Mouse (Mus musculus): ENCODE measurements at regions not wholly inside any gene's neighbourhood (a gene's known extent, or its start where the extent isn't known, plus 50 kb on each side); places are given as distances from the start of the nearest gene placed in this dataset.

- DNase-seq (ENCODE audit: low spot score in 2 of 2), result no peak
Observed at GRCm38 (mm10) chr7:115290801-115291417, 547.4 kb downstream of the Insc start.

DNA sequence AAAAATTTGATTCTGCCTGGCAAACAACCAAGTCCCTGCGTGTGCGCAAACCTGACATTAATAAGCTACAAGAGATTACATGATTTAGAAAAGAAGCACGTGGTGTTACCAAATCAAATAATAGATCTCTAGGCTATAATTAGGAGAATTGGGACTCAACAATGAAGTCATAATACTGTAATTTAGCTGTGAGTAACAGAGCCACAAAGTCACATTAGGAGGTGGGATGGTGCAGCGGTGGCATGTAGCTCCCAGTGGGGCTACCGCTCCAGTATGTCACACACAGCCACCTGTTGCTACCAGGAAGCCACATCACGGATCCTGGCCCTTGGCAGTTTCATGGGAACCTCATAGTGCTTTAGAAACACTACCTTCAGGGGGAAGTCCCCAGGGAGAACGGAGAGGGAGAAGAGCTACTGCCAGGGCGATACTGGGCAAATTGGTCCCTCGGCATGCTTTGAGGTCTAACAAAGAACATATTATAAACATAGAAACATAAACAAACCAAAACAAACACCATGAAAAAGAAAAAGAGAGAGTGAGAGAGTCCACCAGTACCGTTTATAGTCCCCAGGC, 551.2 kb downstream of the Insc start:
- DNase-seq (ENCODE audit: low spot score in 2 of 2), result no peak

- no peak for DNase-seq (ENCODE audit: low spot score in 2 of 2)
Observed at GRCm38 (mm10) chr7:115300241-115300640, 556.7 kb downstream of the Insc start.

DNA sequence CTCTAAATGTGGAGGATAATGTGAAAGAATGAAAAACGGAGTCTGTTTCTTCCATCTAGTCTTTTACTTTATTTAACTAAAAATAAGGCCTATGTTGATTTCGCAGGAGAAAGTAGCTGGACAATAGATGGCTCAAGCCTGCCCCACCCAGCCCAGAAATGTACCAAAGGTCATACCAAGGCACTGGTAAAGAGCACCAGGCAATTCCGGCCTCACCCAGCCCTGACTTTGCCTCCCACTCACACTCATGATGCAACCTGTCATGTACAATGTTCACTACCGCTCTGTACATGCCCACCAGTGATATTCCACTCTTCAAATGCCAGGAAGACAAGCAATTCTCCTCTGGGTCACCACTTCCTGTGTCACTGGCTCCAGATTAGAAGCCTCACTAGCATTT, 564.9 kb downstream of the Insc start:
- DNase-seq (ENCODE audit: low spot score in 2 of 2), result no peak

DNA sequence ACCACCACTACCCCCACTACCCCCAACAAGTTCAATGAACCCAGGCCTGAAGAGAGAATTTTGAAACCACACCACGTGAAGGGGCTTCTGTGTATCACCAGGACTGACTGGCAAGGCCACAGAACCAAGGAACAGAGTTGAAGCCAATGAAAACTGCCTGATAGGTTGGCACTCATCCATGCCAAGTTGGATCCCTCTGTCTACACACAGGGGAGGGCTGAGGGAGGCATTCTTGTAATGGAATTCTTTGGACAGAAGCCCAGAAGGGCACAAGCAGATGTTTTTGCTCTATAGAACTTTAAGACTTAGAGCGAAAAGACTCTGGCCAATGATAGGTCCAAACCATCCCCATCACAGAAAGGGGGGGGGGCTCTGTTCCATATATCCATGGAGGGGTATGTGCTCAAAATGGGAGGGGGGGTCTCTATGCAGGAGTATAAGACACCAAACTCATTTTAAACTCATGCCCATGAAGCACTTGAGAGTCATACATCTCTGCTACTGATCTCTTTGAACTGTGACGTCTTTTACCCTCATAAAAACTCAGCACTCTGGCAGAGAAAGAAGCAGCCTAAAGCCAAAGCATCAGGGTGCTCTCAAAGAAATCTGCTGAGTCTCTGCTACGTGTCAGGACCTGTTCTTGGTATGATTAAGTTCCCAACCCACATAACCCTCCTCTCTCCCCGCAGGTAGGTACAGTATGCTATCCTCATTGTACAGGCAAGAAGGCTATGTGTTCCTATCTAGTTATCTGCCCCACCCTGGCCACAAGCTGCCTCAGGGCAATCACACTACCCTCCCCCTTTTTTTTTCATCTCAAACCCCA, 567.1 kb downstream of the Insc start:
- DNase-seq (ENCODE audit: low spot score in 2 of 2), result peak in 1 of 2 experiments; percentile 6

GRCm38 (mm10) chr7:115319504-115319903, 576.0 kb downstream of the Insc start:
- no peak for DNase-seq (ENCODE audit: low spot score in 2 of 2)

DNA sequence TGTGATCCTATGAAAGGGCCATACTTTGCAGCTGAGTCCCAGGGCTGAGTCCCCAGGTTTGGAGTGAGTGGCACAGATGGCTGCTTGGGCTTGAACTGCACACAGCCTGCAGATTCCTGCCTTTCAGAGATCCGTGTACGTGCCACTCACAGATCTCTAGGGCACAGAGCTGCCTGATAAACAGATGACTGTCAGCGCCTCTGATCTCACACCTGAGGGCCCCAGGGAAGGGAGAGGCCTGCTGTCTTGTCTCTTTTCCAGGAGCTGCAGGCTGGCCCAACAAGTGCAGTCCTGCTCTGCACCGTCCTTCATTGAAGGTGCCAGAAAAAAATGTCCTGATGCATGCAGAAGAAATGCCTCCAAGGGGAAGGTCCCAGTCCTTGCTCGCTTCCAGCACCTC, 579.5 kb downstream of the Insc start:
- no peak for DNase-seq (ENCODE audit: low spot score in 2 of 2)

GRCm38 (mm10) chr7:115328300-115328699, 584.8 kb downstream of the Insc start:
- DNase-seq (ENCODE audit: low spot score in 2 of 2), result no peak

DNA sequence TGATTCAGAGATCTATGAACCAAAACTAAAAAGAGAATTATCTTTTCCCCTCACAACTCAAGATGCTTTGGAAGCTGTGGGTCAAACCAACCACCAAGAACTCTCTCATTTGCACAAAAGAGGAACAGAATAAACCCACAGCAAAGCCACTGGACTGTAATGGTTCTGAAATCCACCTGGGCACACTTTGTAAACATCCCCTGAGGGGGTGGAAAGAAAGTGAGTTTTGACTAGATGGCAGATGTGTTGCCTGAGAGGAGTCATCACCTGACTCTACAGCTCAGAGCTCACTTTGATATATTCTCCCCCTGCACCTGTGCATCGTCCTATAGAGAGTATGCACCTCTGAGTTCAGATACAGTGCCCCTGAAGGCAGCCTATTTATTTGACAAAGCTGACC, 588.2 kb downstream of the Insc start:
- no peak for DNase-seq (ENCODE audit: low spot score in 2 of 2)

GRCm38 (mm10) chr7:115333046-115333577, 589.6 kb downstream of the Insc start:
- no peak for DNase-seq (ENCODE audit: low spot score in 2 of 2)

- no peak for DNase-seq (ENCODE audit: low spot score in 2 of 2)
Observed at GRCm38 (mm10) chr7:115335051-115335450, 591.6 kb downstream of the Insc start.

- DNase-seq (ENCODE audit: low spot score in 2 of 2), result peak in 1 of 2 experiments; percentile 3
Observed at GRCm38 (mm10) chr7:115340155-115340554, 596.7 kb downstream of the Insc start.

- no peak for DNase-seq (ENCODE audit: low spot score in 2 of 2)
Observed at GRCm38 (mm10) chr7:115341007-115341406, 597.5 kb downstream of the Insc start.

GRCm38 (mm10) chr7:115345749-115346148, 602.3 kb downstream of the Insc start:
- DNase-seq (ENCODE audit: low spot score in 2 of 2), result no peak

GRCm38 (mm10) chr7:115358711-115359110, 615.2 kb downstream of the Insc start:
- no peak for DNase-seq (ENCODE audit: low spot score in 2 of 2)

DNA sequence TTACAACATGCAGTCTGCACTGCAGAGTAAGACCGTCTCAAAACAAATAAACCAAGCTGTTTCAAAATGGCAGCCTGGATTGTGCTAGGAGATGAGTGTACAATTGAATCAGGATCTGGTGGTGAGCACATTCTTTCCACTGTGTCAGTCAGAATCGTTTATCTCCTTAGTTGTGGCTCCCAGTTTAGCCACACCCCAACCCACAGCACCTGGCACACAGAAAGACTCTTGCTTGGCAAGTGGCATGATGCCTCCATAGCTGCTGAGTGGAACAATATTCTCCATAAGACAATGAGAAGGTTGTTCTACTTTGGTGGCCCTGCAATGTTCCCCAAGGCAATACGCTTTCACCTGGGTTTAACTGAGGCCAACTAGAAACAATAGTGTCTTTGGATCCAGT, 616.6 kb downstream of the Insc start:
- DNase-seq (ENCODE audit: low spot score in 2 of 2), result no peak

GRCm38 (mm10) chr7:115362117-115362516, 618.6 kb downstream of the Insc start:
- DNase-seq (ENCODE audit: low spot score in 2 of 2), result no peak

DNA sequence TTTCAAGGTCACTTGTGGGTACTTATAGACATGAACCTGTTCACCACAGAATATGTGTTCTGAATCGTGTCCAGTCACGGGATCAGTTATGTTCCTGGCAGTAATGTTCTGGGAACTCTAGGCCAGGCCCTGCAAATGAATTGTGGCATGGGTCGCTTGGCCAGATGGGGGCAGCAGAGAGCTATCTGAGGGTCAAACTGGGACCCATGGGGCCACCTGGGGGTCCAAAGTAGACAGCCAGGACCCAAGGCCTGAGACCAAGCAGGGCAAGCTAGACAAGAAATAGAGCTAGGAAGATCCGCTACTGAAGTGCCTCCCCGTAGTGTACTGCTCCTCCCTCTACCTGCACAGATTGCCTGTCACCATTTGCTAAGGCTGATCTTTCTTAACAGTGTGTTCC, 623.4 kb downstream of the Insc start:
- peak; percentile 43 to 44 for DNase-seq (ENCODE audit: low spot score in 2 of 2)

- no peak for DNase-seq (ENCODE audit: low spot score in 2 of 2)
Observed at GRCm38 (mm10) chr7:115371143-115371542, 627.6 kb downstream of the Insc start.

DNA sequence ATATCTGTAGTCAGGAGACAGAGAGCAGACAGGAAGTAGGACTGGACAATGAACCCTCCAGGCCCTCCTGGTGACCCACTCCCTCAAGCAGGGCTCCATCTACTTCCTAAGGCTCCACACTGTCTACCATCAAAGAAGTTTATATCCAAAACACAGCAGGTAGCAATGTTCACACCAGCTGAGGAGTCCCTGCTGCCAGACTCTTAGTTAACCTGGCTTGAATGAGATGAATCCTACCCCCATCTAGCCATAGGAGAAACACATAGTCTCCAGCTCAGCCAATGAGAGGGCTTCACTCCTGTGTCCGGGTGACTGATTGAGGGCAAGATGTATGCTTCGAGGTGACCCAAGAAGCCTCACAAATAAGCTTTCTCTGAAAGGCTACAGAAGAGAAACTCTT, 629.4 kb downstream of the Insc start:
- no peak for DNase-seq (ENCODE audit: low spot score in 2 of 2)

DNA sequence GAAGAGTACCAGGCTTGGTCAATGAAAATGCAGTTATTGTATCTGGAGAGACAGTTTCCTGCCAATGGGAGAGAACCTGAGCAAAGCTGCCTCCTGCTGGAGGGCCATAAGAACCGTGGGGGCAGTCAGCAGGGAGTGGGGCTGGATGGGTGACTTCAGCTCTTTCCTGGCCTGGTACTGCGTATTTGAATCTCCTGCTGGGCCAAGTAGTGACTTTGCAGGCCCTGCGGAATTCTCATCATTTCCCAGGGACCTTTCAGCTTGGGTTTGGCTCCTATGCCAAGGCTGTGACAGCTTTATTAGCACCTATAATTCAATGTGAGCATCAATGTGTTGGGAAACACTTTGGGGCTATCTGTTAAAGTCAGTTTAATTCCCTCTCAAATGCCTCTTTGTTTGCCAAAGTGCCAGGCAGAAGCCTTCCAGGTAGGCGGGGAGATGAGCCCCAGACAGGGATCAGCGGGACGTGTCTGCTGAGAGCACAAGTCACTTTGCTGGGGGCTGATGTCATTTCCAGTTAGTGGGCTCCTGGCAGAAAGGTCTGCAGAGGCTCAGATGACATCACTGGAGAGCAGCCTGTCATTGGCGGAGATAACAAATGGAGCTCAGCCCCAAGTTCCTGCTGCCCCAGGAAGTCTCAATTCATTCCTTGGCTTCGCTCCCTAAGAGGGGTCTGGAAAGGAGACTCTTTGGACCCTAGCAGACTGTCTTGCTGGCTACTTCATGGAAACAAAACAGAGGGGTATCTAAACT, 630.5 kb downstream of the Insc start:
- DNase-seq (ENCODE audit: low spot score in 2 of 2), result no peak

DNA sequence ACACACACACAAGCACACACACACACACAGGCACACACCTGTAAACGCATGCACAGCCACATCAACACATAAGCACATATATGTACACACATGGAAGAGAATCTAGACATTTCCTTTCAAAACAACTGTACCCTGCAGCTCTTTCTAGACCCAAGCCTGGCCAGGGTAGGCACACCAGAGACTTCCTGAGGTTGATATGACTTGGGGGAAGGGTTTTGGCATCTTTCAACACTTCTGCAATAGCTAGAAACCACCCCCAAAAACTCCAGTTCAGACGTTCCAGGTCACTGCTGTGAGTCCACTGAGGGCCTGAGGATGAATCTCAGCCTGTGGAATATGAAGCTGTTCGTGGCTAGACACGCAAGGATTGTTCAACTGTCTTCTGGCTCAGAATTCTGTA, 632.6 kb downstream of the Insc start:
- no peak for DNase-seq (ENCODE audit: low spot score in 2 of 2)

All from urinary bladder, postnatal 36 days (tissue).